Mouse (Mus musculus) thymus, postnatal 36 days (tissue): ENCODE measurements around the gene Phf3.
"Not testable (repeated sequence)": the region's sequence is repeated elsewhere in the genome, so short reads cannot be mapped to it uniquely, and the experiment has no call there.

Experiments used
- DNase-seq, 2 experiments: peaks; one replicate each; pipeline ENCODE4 v3.0.0; 2022; ENCODE audit warnings: mixed read lengths in 2 of 2

Gene Phf3

DNA sequence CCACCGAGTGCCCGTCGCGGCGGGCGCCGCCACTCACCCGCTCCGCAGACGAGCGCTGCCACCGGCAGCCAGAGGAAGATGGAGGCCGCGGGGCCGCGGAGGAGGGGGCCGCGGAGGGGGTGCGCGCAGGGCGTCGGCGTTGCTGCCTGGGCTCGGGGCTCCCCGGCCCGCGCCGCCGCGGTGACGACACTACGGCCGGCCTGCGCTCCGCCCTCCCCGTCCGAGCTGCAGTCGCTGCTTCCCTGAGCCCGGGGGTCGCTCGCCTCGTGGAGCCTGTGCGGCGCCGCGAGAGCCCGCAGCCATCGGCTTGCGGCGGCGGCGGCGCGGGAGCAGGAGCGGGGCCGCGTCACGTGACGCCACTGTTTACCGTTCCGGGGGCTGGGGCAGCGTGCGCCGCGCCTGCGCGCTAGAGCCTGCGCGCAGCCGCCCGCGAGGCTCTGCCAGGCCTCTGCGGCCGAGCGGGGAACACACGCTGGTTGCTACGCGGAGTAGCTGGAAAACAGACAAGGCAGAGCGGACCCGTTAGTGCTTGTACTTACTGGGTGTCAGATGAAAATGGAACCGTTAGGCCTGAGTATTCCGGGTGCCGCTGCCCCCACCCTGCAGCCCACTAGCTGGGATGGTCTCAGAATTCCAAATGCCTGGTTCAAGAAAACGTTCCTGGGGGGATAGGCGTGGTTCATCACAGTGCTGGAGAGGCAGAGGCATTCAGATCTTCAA is at the start of gene Phf3:
Gene Phf3, minus strand, starts transcription at position 381 of the 720 bp plus-strand sequence.
- DNase-seq = peak; percentile 88 to 91

DNA sequence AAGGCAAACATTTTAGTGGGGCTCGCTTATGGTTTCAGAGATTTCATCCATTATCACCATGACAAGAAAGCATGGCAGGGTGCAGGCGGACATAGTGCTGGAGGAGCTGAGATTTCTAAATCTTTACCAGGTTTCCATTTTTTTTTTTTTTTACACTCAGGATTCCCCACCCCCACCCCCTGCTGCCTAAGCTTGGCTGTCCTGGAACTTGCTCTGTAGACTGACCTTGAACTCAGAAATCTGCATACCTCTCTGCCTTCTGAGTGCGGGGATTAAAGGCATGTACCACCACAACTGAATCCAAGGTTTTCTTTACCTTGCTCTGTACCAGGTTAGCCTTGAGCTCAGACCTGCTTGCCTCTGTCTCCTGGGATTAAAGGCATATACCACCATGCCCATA is 48.5 kb upstream of the Phf3 start:
- no peak for DNase-seq

DNA sequence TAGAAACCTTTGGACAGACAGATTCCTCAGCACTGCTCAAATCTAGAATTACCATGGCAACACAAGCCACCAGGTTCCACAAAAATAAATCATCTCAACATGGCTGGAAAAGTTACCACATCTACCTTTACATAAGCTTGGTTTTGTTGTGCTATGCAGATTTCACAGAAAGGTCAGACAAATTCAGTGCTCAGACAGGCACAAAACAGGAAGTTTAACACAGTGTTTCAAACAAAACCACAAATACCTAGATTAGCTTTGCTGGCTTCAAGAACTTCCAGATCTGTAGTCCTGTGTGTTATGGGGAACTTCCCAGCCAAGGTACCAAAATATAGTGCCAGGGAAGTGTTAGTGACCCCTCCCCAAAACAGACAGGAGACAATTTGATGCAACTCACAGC is 47.5 kb upstream of the Phf3 start:
- no peak for DNase-seq

DNA sequence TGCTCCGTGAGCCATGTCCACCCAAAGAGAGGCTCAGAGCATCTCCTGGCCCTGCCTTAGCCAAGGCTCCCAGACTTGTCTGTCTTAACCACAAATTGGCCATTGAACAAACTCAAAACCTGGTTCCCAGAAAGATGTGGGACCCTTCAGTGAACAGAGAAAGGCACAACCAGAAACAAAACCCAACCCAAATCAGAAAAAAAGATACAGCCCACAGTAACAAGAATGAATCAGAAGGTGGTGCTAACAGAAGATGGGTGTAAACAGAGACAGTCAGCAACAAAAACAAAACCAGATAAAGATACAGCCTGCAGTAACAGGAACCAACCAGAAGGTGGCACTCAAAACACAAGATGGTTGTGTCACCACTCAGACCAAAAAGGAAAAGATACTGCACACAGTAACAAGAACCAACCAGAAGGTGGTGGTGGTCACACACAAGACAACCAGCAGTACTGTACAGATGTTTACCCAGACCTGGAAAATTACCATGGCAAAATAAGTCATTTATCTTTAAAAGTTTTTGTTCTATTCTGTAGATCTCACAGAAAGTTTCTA is 47.0 kb upstream of the Phf3 start:
- peak; percentile 24 to 29 for DNase-seq

DNA sequence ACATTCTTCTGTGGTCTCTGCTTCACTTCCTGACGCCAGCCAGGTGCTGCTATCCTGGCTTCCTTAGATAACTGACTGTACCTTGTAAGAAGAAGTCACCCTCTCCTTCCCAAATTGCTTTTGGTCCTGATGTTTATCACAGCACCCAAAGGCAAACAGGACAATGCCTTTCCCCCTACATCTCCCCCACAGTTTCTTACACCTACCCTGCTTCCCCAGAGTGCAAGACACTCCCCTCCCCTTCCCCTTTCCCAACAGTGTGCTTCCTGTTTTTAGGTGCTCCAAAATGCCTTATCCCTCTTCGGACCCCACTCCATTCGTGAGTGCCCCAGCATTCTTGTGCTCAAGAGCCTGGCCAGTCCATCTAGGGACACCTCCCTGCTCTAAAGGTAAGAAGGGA is 36.5 kb upstream of the Phf3 start:
- DNase-seq = no peak

DNA sequence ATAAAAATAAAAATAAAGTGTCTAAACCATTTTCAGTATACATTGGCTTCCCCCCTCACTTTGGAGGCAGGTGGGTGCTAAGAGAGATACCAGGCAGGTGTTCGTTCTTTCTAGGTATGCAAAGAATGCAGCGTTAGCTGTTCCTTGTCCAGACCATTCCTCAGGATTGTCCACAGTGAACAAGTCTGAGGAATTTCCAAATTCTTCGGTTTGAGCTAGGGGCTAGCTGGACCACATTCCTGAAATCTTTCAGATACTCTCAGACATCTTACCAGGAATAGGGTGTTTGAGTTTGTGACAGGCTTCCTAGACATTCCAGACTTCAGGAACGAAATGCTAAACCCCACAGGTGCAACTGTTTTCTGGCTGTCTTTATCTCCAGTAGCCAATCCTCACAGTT is 35.1 kb upstream of the Phf3 start:
- no peak for DNase-seq

DNA sequence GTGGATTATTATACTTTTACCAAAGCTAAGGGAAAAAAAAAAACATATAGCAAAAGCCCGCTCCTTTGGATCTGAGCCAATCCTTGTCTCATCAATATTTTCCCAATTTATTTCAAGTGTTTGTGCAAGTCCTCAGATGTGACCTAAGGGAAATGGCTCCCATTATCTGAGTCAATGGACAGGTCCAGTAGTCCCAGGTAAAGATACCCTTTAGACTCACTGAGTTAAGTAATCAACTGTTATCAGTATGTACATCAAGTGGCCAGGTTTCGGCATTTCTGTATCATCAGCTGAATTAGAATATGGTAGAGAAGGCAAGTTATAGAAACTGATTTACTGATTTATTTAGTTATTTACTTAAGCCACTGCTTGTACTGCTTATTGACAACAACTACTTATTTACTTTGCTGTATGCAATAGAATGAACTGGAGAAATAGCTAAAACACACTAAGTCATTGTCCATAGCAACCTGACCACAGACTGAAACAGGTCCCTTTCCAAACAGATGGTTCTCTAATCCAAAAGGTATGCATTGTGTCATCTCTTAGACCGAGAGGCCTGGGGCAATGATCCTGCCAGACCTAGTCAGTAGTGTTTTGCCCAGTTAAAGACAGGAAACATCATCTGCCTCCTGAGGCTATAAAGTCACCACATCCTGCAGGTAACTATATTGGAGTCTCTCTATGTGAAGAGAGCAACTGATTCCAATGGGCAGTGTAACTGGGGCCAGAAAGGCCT is 29.9 kb upstream of the Phf3 start:
- DNase-seq = no peak

DNA sequence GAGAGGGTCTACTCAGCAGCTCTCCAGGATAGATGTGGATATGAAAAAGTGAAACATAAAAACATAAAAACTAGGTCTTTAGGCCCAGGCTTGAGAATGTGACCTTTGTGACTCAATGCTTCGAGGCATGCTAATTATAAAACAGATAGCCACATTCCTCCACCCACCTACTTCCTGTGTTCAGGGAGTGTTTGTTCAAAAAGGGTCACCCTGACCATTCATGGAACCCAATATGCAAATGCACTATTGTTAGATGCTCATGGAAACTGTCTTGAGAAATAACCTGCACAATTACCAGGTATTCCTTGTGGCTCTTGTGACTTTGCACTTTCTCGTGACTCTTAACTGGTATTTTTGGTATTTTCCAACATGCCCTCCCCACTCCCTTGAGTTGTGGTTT is 25.0 kb upstream of the Phf3 start:
- no peak for DNase-seq

DNA sequence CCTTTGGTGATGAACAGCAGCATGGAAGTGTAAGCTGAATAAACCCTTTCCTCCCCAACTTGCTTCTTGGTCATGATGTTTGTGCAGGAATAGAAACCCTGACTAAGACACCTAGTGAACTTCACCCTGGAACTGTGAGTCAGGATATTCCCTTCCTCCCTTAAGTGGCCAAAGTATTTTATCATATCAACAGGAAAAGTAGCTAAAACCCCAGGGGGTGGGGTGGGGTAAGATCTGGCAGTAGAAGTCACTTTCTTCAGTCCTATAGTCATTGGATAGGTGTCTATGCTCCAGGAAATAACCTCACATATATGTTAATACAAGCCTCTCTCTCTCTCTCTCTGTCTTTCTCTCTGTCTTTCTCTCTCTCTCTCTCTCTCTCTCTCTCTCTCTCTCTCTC is 21.6 kb upstream of the Phf3 start:
- DNase-seq = not testable (repeated sequence)

DNA sequence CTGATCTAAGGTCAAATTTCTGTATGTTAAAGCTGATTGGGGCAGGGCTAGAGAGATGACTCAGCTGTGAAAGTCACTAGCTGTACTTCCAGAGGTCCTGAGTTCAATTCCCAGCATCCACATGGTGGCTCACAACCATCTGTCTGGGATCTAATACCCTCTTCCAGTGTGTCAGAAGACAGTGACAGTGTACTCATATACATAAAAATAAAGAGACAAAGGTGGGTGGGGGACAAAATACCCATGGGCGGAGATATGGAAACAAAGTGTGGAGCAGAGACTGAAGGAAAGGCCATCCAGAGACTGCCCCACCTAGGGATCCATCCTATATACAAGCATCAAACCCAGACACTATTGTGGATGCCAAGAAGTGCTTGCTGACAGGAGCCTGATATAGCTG is 10.1 kb upstream of the Phf3 start:
- not testable (repeated sequence) for DNase-seq

DNA sequence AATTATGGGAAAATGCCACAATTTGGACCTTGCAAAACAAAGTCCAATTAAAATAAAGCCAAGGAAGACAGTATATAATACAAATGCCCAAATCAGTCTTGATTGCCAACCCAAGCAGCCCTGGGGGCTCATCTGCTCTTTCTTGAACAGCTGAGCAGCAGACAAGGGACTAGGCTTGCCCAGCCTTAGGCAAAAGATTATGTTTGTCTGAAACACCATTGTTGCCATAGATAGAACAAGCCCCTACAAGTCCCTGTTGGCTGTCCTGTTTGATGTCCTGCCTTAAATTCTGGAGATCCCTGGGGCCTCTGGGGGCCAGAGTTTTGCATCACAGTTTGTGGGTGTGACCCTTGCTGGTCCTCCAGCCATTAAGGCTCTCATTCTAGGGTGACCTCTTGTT is 2.0 kb upstream of the Phf3 start:
- DNase-seq = no peak

DNA sequence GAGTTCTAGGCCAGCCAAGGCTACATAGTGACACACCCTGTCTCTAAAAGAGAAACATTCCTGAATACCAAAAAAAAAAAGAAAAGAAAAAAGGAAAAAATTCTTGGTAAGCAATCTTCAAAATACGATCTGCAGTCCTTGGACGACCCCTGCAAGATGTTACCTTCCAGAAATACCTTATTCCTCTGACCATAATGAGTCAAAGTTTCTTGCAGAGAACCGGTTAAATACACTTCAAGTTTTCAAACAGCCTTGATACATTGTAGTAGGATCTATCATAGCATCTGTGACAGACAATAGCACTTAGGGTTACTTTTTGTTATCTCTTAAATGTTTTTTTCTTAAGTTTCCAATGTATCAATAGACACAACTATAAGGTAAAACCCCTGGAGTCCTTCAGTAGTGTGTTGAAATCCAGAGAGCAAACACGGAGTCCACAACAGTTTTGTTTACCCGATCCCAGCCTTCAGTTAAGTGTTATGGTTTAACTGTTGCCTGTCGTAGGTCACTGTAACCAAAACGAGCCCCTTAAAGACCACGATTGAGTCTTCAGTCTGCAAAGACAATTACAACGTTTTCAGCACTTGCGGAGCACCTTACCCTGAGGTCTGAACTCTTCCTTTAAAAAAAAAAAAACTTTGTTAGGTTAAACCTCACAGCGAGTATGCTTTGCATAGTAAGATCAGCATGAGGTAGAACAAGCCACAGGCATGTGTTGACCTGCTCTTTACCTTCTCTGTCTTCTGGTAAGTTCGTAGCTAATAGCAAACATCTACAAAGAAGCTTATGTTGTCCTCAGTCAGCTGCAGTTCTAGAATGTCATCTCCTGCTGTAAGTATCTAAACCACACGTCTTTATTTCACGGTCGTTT is 775 bp upstream of the Phf3 start:
- no peak for DNase-seq

DNA sequence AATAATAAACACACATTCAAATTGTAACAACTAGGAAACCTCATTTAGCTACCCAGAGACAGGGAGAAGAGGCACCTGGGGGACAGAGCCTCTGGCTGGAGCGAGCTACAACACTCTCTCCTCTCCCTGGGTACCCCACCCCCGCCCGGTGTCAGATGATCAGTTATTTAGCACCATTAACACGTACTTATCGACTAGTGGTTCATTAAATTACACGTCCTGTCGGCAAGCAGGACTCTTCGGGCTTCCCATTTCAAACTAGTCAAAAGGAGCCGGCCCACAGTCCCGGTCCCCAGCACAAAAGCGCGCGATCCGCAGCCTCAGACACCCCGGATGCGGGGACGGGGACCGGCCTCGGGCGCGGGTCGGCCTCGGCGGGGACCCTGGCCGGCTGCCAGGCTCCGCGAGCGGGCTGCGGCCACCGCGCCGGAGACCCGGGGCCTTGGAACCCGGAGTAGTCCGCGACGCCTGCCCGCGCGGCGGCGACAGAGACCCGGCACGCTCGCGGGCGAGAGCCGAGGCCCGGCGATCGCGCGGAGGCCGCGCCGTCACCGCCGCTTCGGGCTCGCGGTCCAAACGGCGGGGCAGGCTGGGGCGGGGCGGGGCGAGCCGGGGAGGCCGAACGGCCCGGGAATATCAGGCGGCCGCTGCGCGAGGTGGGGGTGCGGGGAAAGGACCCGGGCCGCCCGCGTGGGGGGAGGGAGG is 733 bp downstream of the Phf3 start:
- DNase-seq = peak in 1 of 2 experiments; percentile 58

DNA sequence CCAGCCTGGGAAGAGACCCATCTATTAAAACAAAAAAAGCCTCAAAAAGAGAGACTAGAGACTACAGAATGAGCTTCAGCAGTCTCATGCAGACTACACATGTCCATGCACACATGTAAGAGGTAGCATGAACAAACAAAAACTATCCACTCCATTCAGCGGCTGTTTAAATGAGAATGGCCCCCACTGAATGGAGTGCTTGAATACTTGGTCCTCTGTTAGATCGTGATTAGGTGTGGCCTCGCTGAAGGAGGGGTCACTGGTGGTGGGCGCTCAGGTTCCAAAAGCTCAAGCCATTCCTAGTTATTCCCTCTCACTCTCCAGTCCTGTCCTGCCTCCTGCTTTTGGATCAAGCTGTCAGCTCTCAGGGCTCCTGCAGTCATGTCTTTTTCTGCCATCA is 5.9 kb downstream of the Phf3 start:
- DNase-seq = no peak

DNA sequence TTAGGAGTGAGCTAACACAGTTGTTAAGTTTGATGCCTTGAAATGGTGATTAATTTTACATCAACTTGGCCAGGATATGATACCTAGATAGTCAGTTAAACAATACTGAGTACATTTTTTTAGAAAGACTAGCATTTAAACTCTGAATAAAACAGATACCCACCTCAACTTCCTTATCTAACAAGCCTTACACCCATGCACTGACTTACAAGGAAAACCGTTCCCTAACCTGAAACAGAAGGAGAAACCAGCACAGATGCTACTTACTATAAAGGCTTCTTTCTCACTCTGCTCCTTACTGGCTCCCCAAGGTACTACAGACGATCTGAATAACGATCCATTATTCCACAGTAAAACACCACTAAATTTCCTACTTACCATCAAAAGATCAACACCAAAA is 21.2 kb downstream of the Phf3 start:
- no peak for DNase-seq

DNA sequence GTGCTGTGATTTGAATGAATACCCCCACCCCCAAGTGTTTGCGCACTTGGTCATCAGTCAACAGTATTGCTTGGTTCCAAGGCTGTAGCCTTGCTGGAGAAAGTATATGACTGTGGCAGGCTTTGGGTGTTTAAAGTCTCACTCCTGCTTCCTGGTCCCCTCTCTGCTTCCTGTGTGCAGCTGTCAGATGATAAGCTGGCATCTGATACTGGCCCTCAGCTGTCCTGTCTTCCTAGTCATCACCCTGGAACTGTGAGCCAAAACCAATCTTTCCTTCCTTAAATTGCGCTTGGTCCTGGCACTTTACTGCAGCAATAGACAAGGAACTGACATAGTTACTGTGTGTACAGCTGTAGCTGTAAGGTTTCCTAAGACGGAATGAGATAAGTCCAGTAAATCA is 21.8 kb downstream of the Phf3 start:
- no peak for DNase-seq

DNA sequence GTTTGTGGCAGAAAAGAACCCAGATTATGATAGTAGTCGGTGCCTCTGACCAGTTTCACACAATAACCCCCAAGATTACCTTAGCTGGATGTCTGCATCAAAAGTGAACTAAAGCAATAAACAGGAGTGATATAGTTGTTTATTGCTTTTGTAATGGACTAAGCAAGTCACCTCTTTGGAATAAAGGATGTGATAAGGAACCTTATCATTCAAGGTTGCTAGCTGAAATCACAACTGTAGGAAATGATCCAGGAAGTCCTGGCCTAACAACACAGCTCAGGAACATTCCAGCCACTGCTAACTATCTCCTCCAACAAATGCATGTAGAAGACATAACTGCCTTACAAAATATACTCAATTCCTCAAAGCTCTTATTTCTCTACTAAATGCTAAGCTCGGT is 22.8 kb downstream of the Phf3 start:
- no peak for DNase-seq

DNA sequence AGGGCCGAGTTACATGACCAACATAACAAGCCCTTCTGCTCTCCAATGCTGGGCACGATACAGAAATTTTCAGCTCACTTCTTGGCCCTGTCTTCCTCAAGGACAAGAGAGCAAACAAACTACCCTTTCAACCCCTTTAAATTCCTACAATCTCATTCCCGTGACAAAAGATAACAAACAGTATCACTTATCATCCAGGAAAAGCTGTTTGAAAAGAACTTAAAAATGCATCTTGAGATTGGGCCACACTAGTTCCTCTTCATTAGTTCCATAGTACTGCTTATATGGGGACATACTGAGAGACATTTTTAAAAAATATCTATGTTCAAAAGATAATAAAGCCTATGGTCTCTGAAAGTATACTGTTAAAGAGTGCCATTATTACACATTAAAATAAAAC is 23.8 kb downstream of the Phf3 start:
- no peak for DNase-seq

DNA sequence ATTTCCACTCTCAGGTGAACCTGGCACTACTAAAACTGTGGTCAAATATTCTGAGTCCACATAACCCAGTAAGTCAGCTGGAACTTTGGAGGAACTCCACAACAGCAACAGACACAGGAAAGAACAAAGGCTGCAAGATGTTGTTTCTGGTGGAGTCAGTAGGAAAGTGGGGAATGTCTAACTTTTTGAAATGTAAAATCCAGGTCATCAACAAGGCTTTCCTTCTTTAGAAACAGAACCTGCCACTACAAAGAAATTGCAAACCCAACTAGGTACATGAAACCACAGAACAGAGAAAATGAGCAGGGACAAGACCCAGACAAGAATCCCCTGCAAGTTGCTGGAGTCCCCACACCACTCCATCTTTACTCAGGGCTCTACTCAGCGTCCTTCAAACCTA is 26.0 kb downstream of the Phf3 start:
- no peak for DNase-seq

DNA sequence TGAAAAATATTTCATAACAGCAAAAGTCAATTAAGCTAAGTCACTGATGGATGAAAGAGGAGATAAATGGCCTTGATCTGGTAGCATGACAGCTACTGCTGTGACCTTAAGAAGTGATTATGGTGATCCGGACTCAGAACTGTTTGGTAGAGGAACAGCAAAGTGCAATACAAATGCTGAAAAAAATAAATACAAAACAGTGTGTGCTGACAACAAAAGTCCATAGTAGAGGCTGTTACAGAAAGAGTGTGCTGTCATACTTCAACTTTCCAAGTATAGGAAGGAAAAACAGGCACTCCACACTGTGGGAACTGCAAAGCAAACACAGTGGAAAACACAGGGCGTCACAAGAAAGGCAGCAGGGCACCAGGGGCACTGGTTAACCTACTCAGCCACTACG is 34.1 kb downstream of the Phf3 start:
- no peak for DNase-seq

DNA sequence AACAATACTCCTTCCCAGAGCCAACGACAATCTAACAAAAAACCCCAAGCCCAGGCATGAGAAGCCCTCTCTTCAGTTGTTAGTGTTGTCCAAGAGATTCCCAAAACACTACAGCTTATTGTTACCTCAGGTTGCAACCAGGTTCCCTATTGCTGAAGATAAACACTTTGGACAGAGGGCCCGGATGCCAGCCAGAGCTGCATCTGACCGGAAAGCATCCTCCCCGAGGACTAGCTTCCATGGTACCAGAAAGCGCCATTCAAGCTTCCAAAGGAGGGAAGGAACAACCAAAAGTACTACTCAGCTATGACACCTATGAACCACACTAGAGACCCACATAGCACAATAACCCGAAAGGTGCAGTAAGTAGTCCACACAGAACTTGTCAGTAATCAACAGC is 38.2 kb downstream of the Phf3 start:
- DNase-seq = no peak

DNA sequence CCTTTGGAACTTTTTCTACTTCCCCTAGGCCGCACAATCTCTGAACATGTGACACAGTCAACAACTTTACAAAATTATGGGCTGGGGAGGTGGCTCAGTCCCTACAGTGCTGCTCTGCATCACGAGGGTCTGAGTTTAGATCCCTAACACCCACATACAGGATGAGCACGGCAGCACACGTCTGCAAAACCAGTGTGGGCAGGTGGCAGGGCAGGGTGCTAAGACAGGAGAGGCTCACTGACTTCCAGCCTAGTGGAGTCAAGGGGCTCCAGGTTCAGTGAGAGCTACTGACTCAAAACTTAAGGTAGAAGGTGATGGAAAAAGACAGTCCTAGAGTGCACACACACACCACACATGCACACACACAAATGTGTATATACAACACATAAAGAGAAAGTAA is 40.9 kb downstream of the Phf3 start:
- no peak for DNase-seq

DNA sequence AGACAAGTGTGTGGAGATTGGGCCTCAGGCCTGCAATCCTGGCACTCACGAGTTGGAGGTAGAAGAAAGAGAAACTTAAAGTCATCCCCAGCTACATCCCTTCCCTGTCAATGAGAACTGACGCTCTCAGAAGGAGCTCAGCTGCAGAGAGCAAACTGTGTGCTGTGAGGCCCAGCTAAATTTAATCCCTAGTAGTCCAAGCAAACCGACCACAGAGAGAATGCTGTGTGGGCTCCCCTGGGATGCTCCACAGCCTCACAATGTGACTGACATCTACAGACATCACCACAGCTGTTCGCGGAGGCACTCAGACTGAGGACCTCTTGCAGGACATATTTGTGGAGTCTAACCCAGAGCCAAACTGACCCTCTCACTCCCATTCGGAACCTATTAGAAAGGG is 54.3 kb downstream of the Phf3 start:
- DNase-seq = no peak
